ENCODE assay signal across 8 mouse cellular contexts in genomic region chr2:153609548-153609947, GRCm38 (mm10). TPM values are rescaled to one million over a fixed set of nuclear protein-coding genes. Genes with fewer than 3 reads are reported as not detected.
DNase-seq lines count a peak whose midpoint lies in the region; ATAC-seq lines count a peak whose summit lies in the region.

No protein-coding gene starts in this region.

- H3K9me3 ChIP-seq in heart, embryonic 11.5 days (replicated peaks; ENCODE audit: control insufficient read depth, low read length), result no peaks in the 10 kb centered on the region
- H3K9me3 ChIP-seq in kidney, embryonic 15.5 days (replicated peaks), result no peaks in the 10 kb centered on the region
- H3K9me3 ChIP-seq in stomach, embryonic 14.5 days (ENCODE audit: control insufficient read depth, low read depth, low read length), result no peaks in the 10 kb centered on the region

- peak overlapping the region; percentile 85; the same call in 1 of the 2 replicates for H3K27ac ChIP-seq in heart, embryonic 11.5 days (ENCODE audit: low read depth, low read length)
- H3K27ac ChIP-seq in kidney, embryonic 15.5 days, result no peak overlapping the region
- H3K27ac ChIP-seq in stomach, embryonic 14.5 days (ENCODE audit: low read length), result peak overlapping the region; percentile 6; the same call in 1 of the 2 replicates

- H3K4me1 ChIP-seq in heart, embryonic 11.5 days (ENCODE audit: control insufficient read depth, insufficient read depth, low read length), result peaks cover 26% of the 10 kb centered on the region
- H3K4me1 ChIP-seq in kidney, embryonic 15.5 days, result peaks cover 36% of the 10 kb centered on the region
- H3K4me1 ChIP-seq in stomach, embryonic 14.5 days (ENCODE audit: control insufficient read depth, insufficient read depth, low read length), result peaks cover 9% of the 10 kb centered on the region; the same call in 1 of the 2 replicates

- H3K4me2 ChIP-seq in heart, embryonic 11.5 days, result no peak overlapping the region
- 0 out of 2 replicates have a peak overlapping the region, but pooled peaks have one; percentile 14 for H3K4me2 ChIP-seq in kidney, embryonic 15.5 days
- no peak overlapping the region for H3K4me2 ChIP-seq in stomach, embryonic 14.5 days (replicated peaks; ENCODE audit: low read depth, low read length)

- DNase-seq in B cell, adult 2 months, result peak; percentile 77 to 81
- DNase-seq in brain, adult 2 months (ENCODE audit: low read depth, low spot score), result peak; percentile 93
- peak; percentile 87 for DNase-seq in liver
- peak; percentile 83 for DNase-seq in naive thymus-derived CD4-positive, alpha-beta T cell, adult 2 months (ENCODE audit: low read depth)

- no peaks in the 10 kb centered on the region for H3K27me3 ChIP-seq in heart, embryonic 11.5 days (ENCODE audit: control insufficient read depth, insufficient read depth, low read length)
- no peaks in the 10 kb centered on the region for H3K27me3 ChIP-seq in kidney, embryonic 15.5 days
- H3K27me3 ChIP-seq in stomach, embryonic 14.5 days (ENCODE audit: control insufficient read depth, insufficient read depth, low read length), result no peaks in the 10 kb centered on the region

- no peak overlapping the region for H3K4me3 ChIP-seq in heart, embryonic 11.5 days (ENCODE audit: low read depth, low read length)
- no peak overlapping the region for H3K4me3 ChIP-seq in kidney, embryonic 15.5 days (replicated peaks)
- H3K4me3 ChIP-seq in stomach, embryonic 14.5 days (ENCODE audit: low read depth, low read length), result no peak overlapping the region

- H3K9ac ChIP-seq in heart, embryonic 11.5 days (ENCODE audit: low read depth, low read length), result peak overlapping the region; percentile 44; the same call in 1 of the 2 replicates
- H3K9ac ChIP-seq in kidney, embryonic 15.5 days, result no peak overlapping the region
- H3K9ac ChIP-seq in stomach, embryonic 14.5 days (replicated peaks; ENCODE audit: low read depth, low read length), result no peak overlapping the region

- WGBS in heart, embryonic 11.5 days (ENCODE audit: insufficient replicate concordance), result 7% methylated on average over 9 of the region's 9 CpGs
- WGBS in kidney, embryonic 15.5 days, result 14% methylated on average over 9 of the region's 9 CpGs
- WGBS in stomach, embryonic 14.5 days, result 15% methylated on average over 9 of the region's 9 CpGs

- ATAC-seq in erythroid progenitor cell, adult 5-6 weeks (replicated peaks; ENCODE audit: low FRiP score, poor library complexity, severe bottlenecking), result peak; percentile 79
- peak; percentile 61 for ATAC-seq in heart, embryonic 11.5 days (replicated peaks; ENCODE audit: insufficient number of reproducible peaks, low FRiP score, low TSS enrichment)
- ATAC-seq in kidney, embryonic 15.5 days (replicated peaks; ENCODE audit: low FRiP score), result peak; percentile 80
- ATAC-seq in stomach, embryonic 14.5 days (ENCODE audit: insufficient number of reproducible peaks, insufficient read depth, low FRiP score, low read depth), result peak; percentile 68; the same call in 1 of the 2 replicates

- no peaks in the 10 kb centered on the region for H3K36me3 ChIP-seq in heart, embryonic 11.5 days (ENCODE audit: control insufficient read depth, insufficient read depth, low read length)
- no peaks in the 10 kb centered on the region for H3K36me3 ChIP-seq in kidney, embryonic 15.5 days
- H3K36me3 ChIP-seq in stomach, embryonic 14.5 days (ENCODE audit: control insufficient read depth, insufficient read depth, low read length), result no peaks in the 10 kb centered on the region

RNA-seq across cellular contexts. Expression of gene Commd7, which starts 23.0 kb away (rescaled TPM):
- 3.6 and 7.5 TPM in 2 replicates for total RNA-seq in erythroid progenitor cell, adult 5-6 weeks (2015; ENCODE audit: low replicate concordance)
- 2.0 and 6.7 TPM in 2 replicates for total RNA-seq in erythroid progenitor cell, adult 5-6 weeks (2017; ENCODE audit: low replicate concordance)
- 53.6 and 61.3 TPM in 2 replicates for polyA plus RNA-seq in heart, embryonic 11.5 days (2014; fragmentation: Nextera tagmentation; extraction: Ambion mirVana)
- polyA plus RNA-seq in kidney, embryonic 15.5 days (2015; fragmentation: Nextera tagmentation; extraction: Ambion mirVana), result 75.2 and 78.8 TPM in 2 replicates
- polyA plus RNA-seq in stomach, embryonic 14.5 days (2014; fragmentation: Nextera tagmentation; extraction: Ambion mirVana), result 70.2 and 70.4 TPM in 2 replicates

RNA-seq across cellular contexts. Expression of gene Dnmt3b, which starts 39.7 kb away (rescaled TPM):
- 0.36 TPM in 1 of 2 replicates, not detected in the other for total RNA-seq in erythroid progenitor cell, adult 5-6 weeks (2015; ENCODE audit: low replicate concordance)
- 0.98 and 1.4 TPM in 2 replicates for total RNA-seq in erythroid progenitor cell, adult 5-6 weeks (2017; ENCODE audit: low replicate concordance)
- 7.3 and 8.4 TPM in 2 replicates for polyA plus RNA-seq in heart, embryonic 11.5 days (2014; fragmentation: Nextera tagmentation; extraction: Ambion mirVana)
- 15.7 and 16.5 TPM in 2 replicates for polyA plus RNA-seq in kidney, embryonic 15.5 days (2015; fragmentation: Nextera tagmentation; extraction: Ambion mirVana)
- 10.6 and 12.8 TPM in 2 replicates for polyA plus RNA-seq in stomach, embryonic 14.5 days (2014; fragmentation: Nextera tagmentation; extraction: Ambion mirVana)
